Mouse (Mus musculus) MEL (cell line): ENCODE results near the gene 1600012H06Rik. TPM values are rescaled to one million over a fixed set of nuclear protein-coding genes. Genes with fewer than 3 reads are reported as not detected.
"Not testable (repeated sequence)": the region's sequence is repeated elsewhere in the genome, so short reads cannot be mapped to it uniquely, and the experiment has no call there.

ENCODE experiments used
- DNase-seq: peaks from one replicate; pipeline ENCODE4 v3.0.0; 2011; ENCODE audit warnings: low read depth, low spot score
- H3K27ac ChIP-seq: 2 replicates; pipeline ENCODE4 v1.5.1; 2012; ENCODE audit warnings: low read depth, mild to moderate bottlenecking, control low read depth, low read length, moderate library complexity; ENCODE audit not compliant: control insufficient read depth
- H3K27me3 ChIP-seq, 2 experiments: fragments of 150-350 bp in 1 of 2; sonication (generic) in 1 of 2; 2 replicates each; pipeline ENCODE4 v1.6.1; 2012; ENCODE audit warnings: low read length in 2 of 2, mild to moderate bottlenecking in 2 of 2, improper control_type of control experiment in 1 of 2, moderate library complexity in 1 of 2; ENCODE audit not compliant: insufficient read depth in 2 of 2, control insufficient read depth in 1 of 2
- H3K36me3 ChIP-seq, 2 experiments: 2 replicates each; pipeline ENCODE4 v1.6.1; 2012 to 2014; ENCODE audit warnings: low read length in 2 of 2, improper control_type of control experiment in 1 of 2, inconsistent platforms in 1 of 2, mild to moderate bottlenecking in 1 of 2; ENCODE audit not compliant: insufficient read depth in 2 of 2, control insufficient read depth in 1 of 2
- H3K4me1 ChIP-seq, 2 experiments: fragments of 150-350 bp in 1 of 2; sonication (generic) in 1 of 2; 2 replicates each; pipeline ENCODE4 v1.6.1; 2012; ENCODE audit warnings: low read length in 2 of 2, improper control_type of control experiment in 1 of 2, mild to moderate bottlenecking in 1 of 2; ENCODE audit not compliant: insufficient read depth in 2 of 2, control insufficient read depth in 1 of 2
- H3K4me3 ChIP-seq, 2 experiments: fragments of 150-350 bp in 1 of 2; sonication (generic) in 1 of 2; 2 replicates each; pipeline ENCODE4 v1.5.1; 2012; ENCODE audit warnings: low read depth in 2 of 2, low read length in 2 of 2, mild to moderate bottlenecking in 2 of 2, moderate library complexity in 2 of 2, control low read depth in 1 of 2, improper control_type of control experiment in 1 of 2; ENCODE audit not compliant: control insufficient read depth in 1 of 2, insufficient read depth in 1 of 2
- H3K79me2 ChIP-seq: 2 replicates; pipeline ENCODE4 v1.6.1; 2012; ENCODE audit warnings: mild to moderate bottlenecking, low read length, moderate library complexity; ENCODE audit not compliant: control insufficient read depth, poor library complexity, insufficient read depth
- H3K9ac ChIP-seq: 2 replicates; pipeline ENCODE4 v1.6.1; 2012; ENCODE audit warnings: low read depth, mild to moderate bottlenecking, control low read depth, low read length, moderate library complexity; ENCODE audit not compliant: control insufficient read depth, poor library complexity, severe bottlenecking
- H3K9me3 ChIP-seq: fragments of 150-350 bp; sonication (generic); replicated peaks from 2 replicates; pipeline ENCODE4 v1.6.1; 2012; ENCODE audit warnings: mild to moderate bottlenecking, low read length, improper control_type of control experiment, moderate library complexity; ENCODE audit not compliant: insufficient read depth
- polyA plus RNA-seq, 2 experiments: library from polyadenylated mRNA; stranded (reverse) in 1 of 2; unstranded in 1 of 2; fragments of >175 nt in 1 of 2; fragments of >200 nt in 1 of 2; gene quantifications; 2 replicates each; pipeline versions ENCODE4 v1.2.1 to v1.2.4; 2012; ENCODE audit warnings: low replicate concordance in 2 of 2, low read depth in 1 of 2; ENCODE audit not compliant: insufficient read length in 2 of 2, insufficient read depth in 1 of 2, missing spikeins in 1 of 2
- total RNA-seq: library from RNA; depleted of rRNA; stranded (reverse); fragments of 300-350 nt; gene quantifications from 2 replicates; pipeline ENCODE4 v1.2.3, GENCODE M21; 2012; rRNA removed

Gene 1600012H06Rik
- total and polyA plus RNA-seq, 3 experiments, result 5.0 to 6.5 TPM; not detected in 1

- H3K4me3 ChIP-seq, H3K36me3 ChIP-seq, H3K27ac ChIP-seq, H3K9ac ChIP-seq, H3K79me2 ChIP-seq, DNase-seq, H3K4me1 ChIP-seq, H3K27me3 ChIP-seq, H3K9me3 ChIP-seq: not testable (repeated sequence)
Measured at GRCm38 (mm10) chr17:14992522-14993138, 49.6 kb downstream of the 1600012H06Rik start.

GRCm38 (mm10) chr17:14993139-14993832 lies 50.3 kb downstream of the 1600012H06Rik start:
- H3K79me2 ChIP-seq, H3K4me3 ChIP-seq, H3K27ac ChIP-seq, H3K27me3 ChIP-seq, H3K9ac ChIP-seq, DNase-seq, H3K4me1 ChIP-seq, H3K36me3 ChIP-seq, H3K9me3 ChIP-seq: not testable (repeated sequence)

- not testable (repeated sequence) for H3K4me3 ChIP-seq, H3K4me1 ChIP-seq, H3K27me3 ChIP-seq, H3K36me3 ChIP-seq, H3K27ac ChIP-seq, DNase-seq, H3K9me3 ChIP-seq, H3K9ac ChIP-seq, H3K79me2 ChIP-seq
Measured at GRCm38 (mm10) chr17:14994140-14994539, 51.2 kb downstream of the 1600012H06Rik start.

GRCm38 (mm10) chr17:15000047-15000446 lies 57.1 kb downstream of the 1600012H06Rik start:
- H3K4me3 ChIP-seq, H3K79me2 ChIP-seq, H3K36me3 ChIP-seq, H3K27ac ChIP-seq, H3K27me3 ChIP-seq, H3K9me3 ChIP-seq, H3K9ac ChIP-seq, H3K4me1 ChIP-seq, DNase-seq: not testable (repeated sequence)

- not testable (repeated sequence) for H3K27ac ChIP-seq, H3K4me1 ChIP-seq, H3K4me3 ChIP-seq, H3K36me3 ChIP-seq, H3K27me3 ChIP-seq, H3K9ac ChIP-seq, H3K9me3 ChIP-seq, DNase-seq, H3K79me2 ChIP-seq
Measured at GRCm38 (mm10) chr17:15009088-15009487, 66.1 kb downstream of the 1600012H06Rik start.

Other genes with a start within 250 kb of the 1600012H06Rik start
- gene Thbs2, start 248.9 kb upstream of the 1600012H06Rik start, total RNA-seq, result not detected in 2 replicates
- gene Thbs2, start 248.9 kb upstream of the 1600012H06Rik start, polyA plus RNA-seq, result not detected
- 0.10 and 0.69 TPM in 2 replicates for gene Wdr27, start within 50 bp of the 1600012H06Rik start, total RNA-seq
- gene Wdr27, start within 50 bp of the 1600012H06Rik start, polyA plus RNA-seq, result 1 to 10 TPM in 1 of 2 experiments, not detected in 1; 1.4 TPM
- gene Phf10, start 18.1 kb downstream of the 1600012H06Rik start, total RNA-seq, result 185 and 216 TPM in 2 replicates
- gene Phf10, start 18.1 kb downstream of the 1600012H06Rik start, polyA plus RNA-seq, result 100 to 1,000 TPM; 265 to 627 TPM
- 11.8 and 13.4 TPM in 2 replicates for gene 9030025P20Rik, start 35.3 kb downstream of the 1600012H06Rik start, total RNA-seq
- gene 9030025P20Rik, start 35.3 kb downstream of the 1600012H06Rik start, polyA plus RNA-seq, result 10 to 100 TPM in 1 of 2 experiments, not detected in 1; 15.5 TPM
- 3.9 and 5.2 TPM in 2 replicates for gene Gm3417, start 35.6 kb downstream of the 1600012H06Rik start, total RNA-seq
- 1 to 10 TPM in 1 of 2 experiments, not detected in 1; 2.0 TPM for gene Gm3417, start 35.6 kb downstream of the 1600012H06Rik start, polyA plus RNA-seq
- gene Gm3435, start 67.0 kb downstream of the 1600012H06Rik start, total RNA-seq, result 2.3 and 3.6 TPM in 2 replicates
- 1 to 10 TPM in 1 of 2 experiments, not detected in 1; 1.1 TPM for gene Gm3435, start 67.0 kb downstream of the 1600012H06Rik start, polyA plus RNA-seq
- gene Ermard, start 98.0 kb downstream of the 1600012H06Rik start, total RNA-seq, result 27.6 and 28.2 TPM in 2 replicates
- 10 to 100 TPM in 1 of 2 experiments, not detected in 1; 47.0 TPM for gene Ermard, start 98.0 kb downstream of the 1600012H06Rik start, polyA plus RNA-seq
- gene Tcte3, start 98.3 kb downstream of the 1600012H06Rik start, total RNA-seq, result 7.3 and 10.3 TPM in 2 replicates
- 10 to 100 TPM in 1 of 2 experiments, not detected in 1; 13.8 TPM for gene Tcte3, start 98.3 kb downstream of the 1600012H06Rik start, polyA plus RNA-seq
- gene Gm3448, start 98.4 kb downstream of the 1600012H06Rik start, total RNA-seq, result 4.4 and 8.1 TPM in 2 replicates
- gene Gm3448, start 98.4 kb downstream of the 1600012H06Rik start, polyA plus RNA-seq, result 1 to 10 TPM in 1 of 2 experiments, not detected in 1; 1.8 TPM